Mouse (Mus musculus) midbrain, embryonic 12.5 days (tissue): ENCODE measurements around the gene Blvrb. TPM values are rescaled to one million over a fixed set of nuclear protein-coding genes. Genes with fewer than 3 reads are reported as not detected.

Experiments
- ATAC-seq: fragments of 200-750 bp; cut with Nextera tagmentation; 2 replicates; pipeline ENCODE4 v1.8.0; 2017; ENCODE audit warnings: low read depth, moderate TSS enrichment, moderate library complexity; ENCODE audit not compliant: low FRiP score
- H3K27ac ChIP-seq: fragments of 300-500 bp; sonication (generic); replicated peaks from 2 replicates; pipeline ENCODE4 v1.5.1; 2016; ENCODE audit warnings: mild to moderate bottlenecking
- H3K27me3 ChIP-seq: fragments of 300-500 bp; sonication (generic); 2 replicates; pipeline ENCODE4 v1.6.1; 2016; ENCODE audit warnings: mild to moderate bottlenecking
- H3K36me3 ChIP-seq: fragments of 300-500 bp; sonication (generic); 2 replicates; pipeline ENCODE4 v1.6.1; 2016
- H3K4me1 ChIP-seq: fragments of 300-500 bp; sonication (generic); 2 replicates; pipeline ENCODE4 v1.6.1; 2016
- H3K4me2 ChIP-seq: fragments of 300-500 bp; sonication (generic); replicated peaks from 2 replicates; pipeline ENCODE4 v1.6.1; 2016; ENCODE audit warnings: mild to moderate bottlenecking, moderate library complexity
- H3K4me3 ChIP-seq: fragments of 300-500 bp; sonication (generic); 2 replicates; pipeline ENCODE4 v1.5.1; 2016; ENCODE audit warnings: mild to moderate bottlenecking
- H3K9ac ChIP-seq: fragments of 300-500 bp; sonication (generic); replicated peaks from 2 replicates; pipeline ENCODE4 v1.6.1; 2016; ENCODE audit warnings: mild to moderate bottlenecking, moderate library complexity
- H3K9me3 ChIP-seq: fragments of 300-500 bp; sonication (generic); 2 replicates; pipeline ENCODE4 v1.6.1; 2016; ENCODE audit warnings: mild to moderate bottlenecking
- WGBS: fragments of 180-500 bp; shearing (Covaris S2); methylation state at CpG from one replicate; pipeline ENCODE4 v1.1.7; 2016; 5-methylcytosine and 5-hydroxymethylcytosine counted together
- polyA plus RNA-seq: library from polyadenylated mRNA; unstranded; fragments of >200 nt; fragmentation: Nextera tagmentation; extraction: Ambion mirVana; gene quantifications from 2 replicates; pipeline ENCODE4 v1.2.1, GENCODE M21; 2016

Gene Blvrb
- polyA plus RNA-seq, 1 experiment from 2014 or later, result 31.0 TPM

GRCm38 (mm10) chr7:27452206-27452770 is 4.5 kb downstream of the Blvrb start:
- Histone ChIP-seq H3K4me3 (no peak overlapping the region), H3K27ac (no peak overlapping the region), H3K9me3 (no peaks in the 10 kb centered on the region), H3K36me3 (no peaks in the 10 kb centered on the region), H3K9ac (no peak overlapping the region), H3K27me3 (peaks cover 14% of the 10 kb centered on the region), H3K4me1 (peaks cover 7% of the 10 kb centered on the region; the same call in 1 of the 2 replicates), H3K4me2 (no peak overlapping the region)
- ATAC-seq, result no peak
- whole genome bisulfite sequencing, result 53% methylated on average over 13 of the region's 13 CpGs

GRCm38 (mm10) chr7:27454461-27455121 is 6.8 kb downstream of the Blvrb start:
- no peak for ATAC-seq
- no peak overlapping the region for H3K4me2 ChIP-seq

GRCm38 (mm10) chr7:27455273-27455672 is 7.5 kb downstream of the Blvrb start:
- Histone ChIP-seq H3K4me3 (no peak overlapping the region), H3K9ac (no peak overlapping the region), H3K27ac (no peak overlapping the region), H3K4me2 (no peak overlapping the region), H3K4me1 (no peaks in the 10 kb centered on the region), H3K9me3 (no peaks in the 10 kb centered on the region), H3K36me3 (no peaks in the 10 kb centered on the region), H3K27me3 (no peaks in the 10 kb centered on the region)
- WGBS, result 91% methylated on average over 3 of the region's 3 CpGs
- ATAC-seq, result no peak

More at GRCm38 (mm10) chr7:27454461-27455121, 6.8 kb downstream of the Blvrb start:
- Histone ChIP-seq H3K9ac (no peak overlapping the region), H3K27me3 (no peaks in the 10 kb centered on the region), H3K4me1 (no peaks in the 10 kb centered on the region), H3K36me3 (no peaks in the 10 kb centered on the region), H3K9me3 (no peaks in the 10 kb centered on the region), H3K4me3 (no peak overlapping the region), H3K27ac (no peak overlapping the region)
- WGBS, result 85% methylated on average over 10 of the region's 10 CpGs

GRCm38 (mm10) chr7:27458614-27459013 is 10.8 kb downstream of the Blvrb start:
- H3K27ac ChIP-seq, result no peak overlapping the region
- H3K4me1 ChIP-seq, result no peaks in the 10 kb centered on the region
- no peak overlapping the region for H3K4me3 ChIP-seq
- no peak overlapping the region for H3K4me2 ChIP-seq
- H3K27me3 ChIP-seq, result no peaks in the 10 kb centered on the region
- H3K9ac ChIP-seq, result no peak overlapping the region
- no peaks in the 10 kb centered on the region for H3K36me3 ChIP-seq
- ATAC-seq, result no peak
- H3K9me3 ChIP-seq, result no peaks in the 10 kb centered on the region
- WGBS, result 87% methylated on average over 4 of the region's 4 CpGs

GRCm38 (mm10) chr7:27459640-27460039 is 11.9 kb downstream of the Blvrb start:
- no peak overlapping the region for H3K27ac ChIP-seq
- no peak for ATAC-seq
- WGBS, result 92% methylated on average over 5 of the region's 5 CpGs

GRCm38 (mm10) chr7:27460477-27460876 is 12.7 kb downstream of the Blvrb start:
- no peak for ATAC-seq
- no peak overlapping the region for H3K27ac ChIP-seq
- H3K27me3 ChIP-seq, result no peaks in the 10 kb centered on the region
- no peaks in the 10 kb centered on the region for H3K4me1 ChIP-seq
- H3K4me2 ChIP-seq, result no peak overlapping the region
- H3K4me3 ChIP-seq, result no peak overlapping the region
- WGBS, result 86% methylated on average over 6 of the region's 6 CpGs
- H3K9me3 ChIP-seq, result no peaks in the 10 kb centered on the region
- no peak overlapping the region for H3K9ac ChIP-seq
- H3K36me3 ChIP-seq, result no peaks in the 10 kb centered on the region

More at GRCm38 (mm10) chr7:27459640-27460039, 11.9 kb downstream of the Blvrb start:
- Histone ChIP-seq H3K36me3 (no peaks in the 10 kb centered on the region), H3K9ac (no peak overlapping the region), H3K4me1 (no peaks in the 10 kb centered on the region), H3K4me2 (no peak overlapping the region), H3K9me3 (no peaks in the 10 kb centered on the region), H3K27me3 (no peaks in the 10 kb centered on the region), H3K4me3 (no peak overlapping the region)

GRCm38 (mm10) chr7:27467648-27468047 is 19.9 kb downstream of the Blvrb start:
- Histone ChIP-seq H3K4me2 (no peak overlapping the region), H3K9me3 (no peaks in the 10 kb centered on the region)

GRCm38 (mm10) chr7:27471390-27472120 is 23.8 kb downstream of the Blvrb start:
- H3K36me3 ChIP-seq, result peaks cover 8% of the 10 kb centered on the region
- whole genome bisulfite sequencing, result 92% methylated on average over 11 of the region's 11 CpGs
- ATAC-seq, result no peak
- no peaks in the 10 kb centered on the region for H3K9me3 ChIP-seq
- no peak overlapping the region for H3K9ac ChIP-seq
- peaks cover 10% of the 10 kb centered on the region; the same call in 1 of the 2 replicates for H3K4me1 ChIP-seq
- no peaks in the 10 kb centered on the region for H3K27me3 ChIP-seq
- no peak overlapping the region for H3K27ac ChIP-seq
- H3K4me3 ChIP-seq, result no peak overlapping the region
- H3K4me2 ChIP-seq, result no peak overlapping the region

More at GRCm38 (mm10) chr7:27467648-27468047, 19.9 kb downstream of the Blvrb start:
- H3K4me1 ChIP-seq, result peaks cover 4% of the 10 kb centered on the region; the same call in 1 of the 2 replicates
- no peaks in the 10 kb centered on the region for H3K27me3 ChIP-seq
- WGBS, result 47% methylated on average over 4 of the region's 4 CpGs
- no peaks in the 10 kb centered on the region for H3K36me3 ChIP-seq
- no peak overlapping the region for H3K4me3 ChIP-seq
- no peak for ATAC-seq
- no peak overlapping the region for H3K27ac ChIP-seq
- no peak overlapping the region for H3K9ac ChIP-seq

- H3K4me3 ChIP-seq, result peak overlapping the region; percentile 75
- ATAC-seq, result no peak
- peak overlapping the region; percentile 90; the same call in 1 of the 2 replicates for H3K27ac ChIP-seq
- H3K27me3 ChIP-seq, result no peaks in the 10 kb centered on the region
- peaks cover 10% of the 10 kb centered on the region; the same call in 1 of the 2 replicates for H3K4me1 ChIP-seq
- peaks cover 14% of the 10 kb centered on the region for H3K36me3 ChIP-seq
- no peaks in the 10 kb centered on the region for H3K9me3 ChIP-seq
- H3K4me2 ChIP-seq, result peak overlapping the region; percentile 75
- H3K9ac ChIP-seq, result no peak overlapping the region
- 39% methylated on average over 7 of the region's 7 CpGs for WGBS
Measured at GRCm38 (mm10) chr7:27472596-27472995, 24.8 kb downstream of the Blvrb start.

- peak within 1 kb of the TSS; percentile 71 for H3K9ac ChIP-seq
- no peaks in the 10 kb centered on the region for H3K27me3 ChIP-seq
- WGBS, result under 1% methylated on average over 33 of the region's 36 CpGs
- H3K4me1 ChIP-seq, result peaks cover 10% of the 10 kb centered on the region; the same call in 1 of the 2 replicates
- no peaks in the 10 kb centered on the region for H3K9me3 ChIP-seq
- peak; percentile 93 for ATAC-seq
- peak within 1 kb of the TSS; percentile 75 for H3K4me2 ChIP-seq
- H3K4me3 ChIP-seq, result peak within 1 kb of the TSS; percentile 75
- peaks cover 20% of the 10 kb centered on the region for H3K36me3 ChIP-seq
- peak within 1 kb of the TSS; percentile 90 for H3K27ac ChIP-seq
Measured at GRCm38 (mm10) chr7:27473156-27473834, 25.5 kb downstream of the Blvrb start, which contains the start of gene Sertad3. Gene Sertad3 (plus strand): TSS chr7:27473768.

GRCm38 (mm10) chr7:27473835-27474489 is 26.2 kb downstream of the Blvrb start:
- ATAC-seq, result no peak
- Histone ChIP-seq H3K27me3 (no peaks in the 10 kb centered on the region), H3K9ac (peak overlapping the region; percentile 71), H3K4me1 (peaks cover 10% of the 10 kb centered on the region; the same call in 1 of the 2 replicates), H3K27ac (peak overlapping the region; percentile 90), H3K36me3 (peaks cover 24% of the 10 kb centered on the region), H3K4me2 (peak overlapping the region; percentile 75), H3K9me3 (no peaks in the 10 kb centered on the region), H3K4me3 (peak overlapping the region; percentile 75)
- under 1% methylated on average over 34 of the region's 34 CpGs for WGBS
